Mouse (Mus musculus): ENCODE measurements around the gene Mrrf. TPM values are rescaled to one million over a fixed set of nuclear protein-coding genes. Genes with fewer than 3 reads are reported as not detected.

Gene Mrrf
- polyA plus RNA-seq, 1 experiment from 2014 or later: 39.9 TPM

GRCm38 (mm10) chr2:36224599-36224998 is 88.4 kb downstream of the Mrrf start:
- no peaks in the 10 kb centered on the region for H3K9me3 ChIP-seq (replicated peaks; ENCODE audit: control insufficient read depth, low read length)
- no peak for ATAC-seq
- H3K36me3 ChIP-seq (ENCODE audit: control insufficient read depth, insufficient read depth, low read length): no peaks in the 10 kb centered on the region
- 40% methylated on average over 2 of the region's 2 CpGs for WGBS
- no peak overlapping the region for H3K9ac ChIP-seq (ENCODE audit: low read length)
- H3K4me2 ChIP-seq (ENCODE audit: low read length): no peak overlapping the region
- H3K4me1 ChIP-seq (ENCODE audit: control insufficient read depth, insufficient read depth, low read length): no peaks in the 10 kb centered on the region
- H3K27me3 ChIP-seq (replicated peaks; ENCODE audit: control insufficient read depth, insufficient read depth, low read length): no peaks in the 10 kb centered on the region
- no peak overlapping the region for H3K4me3 ChIP-seq (ENCODE audit: low read depth, low read length)
- no peak for DNase-seq (ENCODE audit: low spot score)
- no peak overlapping the region for H3K27ac ChIP-seq (ENCODE audit: low read depth, low read length)

GRCm38 (mm10) chr2:36230366-36230765 is 94.2 kb downstream of the Mrrf start, which contains the start of gene Ptgs1:
Gene Ptgs1 (plus strand): TSS chr2:36230426.
- 1% methylated on average over 18 of the region's 18 CpGs for WGBS
- Histone ChIP-seq H3K36me3 (ENCODE audit: control insufficient read depth, insufficient read depth, low read length) (no peaks in the 10 kb centered on the region), H3K9ac (ENCODE audit: low read length) (peak within 1 kb of the TSS; percentile 41), H3K4me3 (ENCODE audit: low read depth, low read length) (peak within 1 kb of the TSS; percentile 26), H3K27me3 (replicated peaks; ENCODE audit: control insufficient read depth, insufficient read depth, low read length) (no peaks in the 10 kb centered on the region), H3K27ac (ENCODE audit: low read depth, low read length) (no peak within 1 kb of the TSS), H3K9me3 (replicated peaks; ENCODE audit: control insufficient read depth, low read length) (no peaks in the 10 kb centered on the region), H3K4me2 (ENCODE audit: low read length) (peak within 1 kb of the TSS; percentile 53), H3K4me1 (ENCODE audit: control insufficient read depth, insufficient read depth, low read length) (no peaks in the 10 kb centered on the region; the same call in 1 of the 2 replicates)
- peak; percentile 23 for DNase-seq (ENCODE audit: low spot score)
- ATAC-seq: peak; percentile 44; the same call in 1 of the 2 replicates

- H3K4me2 ChIP-seq (ENCODE audit: low read length): peak overlapping the region; percentile 53
- WGBS: 52% methylated on average over 10 of the region's 10 CpGs
- peak overlapping the region; percentile 41; the same call in 1 of the 2 replicates for H3K9ac ChIP-seq (ENCODE audit: low read length)
- no peak for DNase-seq (ENCODE audit: low spot score)
- peak overlapping the region; percentile 26 for H3K4me3 ChIP-seq (ENCODE audit: low read depth, low read length)
- H3K27me3 ChIP-seq (replicated peaks; ENCODE audit: control insufficient read depth, insufficient read depth, low read length): no peaks in the 10 kb centered on the region
- H3K4me1 ChIP-seq (ENCODE audit: control insufficient read depth, insufficient read depth, low read length): peaks cover 3% of the 10 kb centered on the region; the same call in 1 of the 2 replicates
- H3K27ac ChIP-seq (ENCODE audit: low read depth, low read length): no peak overlapping the region
- ATAC-seq: no peak
- H3K9me3 ChIP-seq (replicated peaks; ENCODE audit: control insufficient read depth, low read length): no peaks in the 10 kb centered on the region
- H3K36me3 ChIP-seq (ENCODE audit: control insufficient read depth, insufficient read depth, low read length): no peaks in the 10 kb centered on the region
These were observed 94.8 kb downstream of the Mrrf start for GRCm38 (mm10) chr2:36230967-36231366.

- H3K27me3 ChIP-seq (replicated peaks; ENCODE audit: control insufficient read depth, insufficient read depth, low read length): no peaks in the 10 kb centered on the region
- ATAC-seq: no peak
- WGBS: 81% methylated on average over 7 of the region's 7 CpGs
- peaks cover 3% of the 10 kb centered on the region; the same call in 1 of the 2 replicates for H3K4me1 ChIP-seq (ENCODE audit: control insufficient read depth, insufficient read depth, low read length)
- no peaks in the 10 kb centered on the region for H3K36me3 ChIP-seq (ENCODE audit: control insufficient read depth, insufficient read depth, low read length)
- H3K4me2 ChIP-seq (ENCODE audit: low read length): no peak overlapping the region
- H3K9ac ChIP-seq (ENCODE audit: low read length): no peak overlapping the region
- DNase-seq (ENCODE audit: low spot score): no peak
- no peak overlapping the region for H3K27ac ChIP-seq (ENCODE audit: low read depth, low read length)
- H3K4me3 ChIP-seq (ENCODE audit: low read depth, low read length): no peak overlapping the region
- no peaks in the 10 kb centered on the region for H3K9me3 ChIP-seq (replicated peaks; ENCODE audit: control insufficient read depth, low read length)
These were observed 98.6 kb downstream of the Mrrf start for GRCm38 (mm10) chr2:36234526-36235368.

GRCm38 (mm10) chr2:36235917-36236316 is 99.7 kb downstream of the Mrrf start:
- Histone ChIP-seq H3K36me3 (ENCODE audit: control insufficient read depth, insufficient read depth, low read length) (no peaks in the 10 kb centered on the region), H3K9ac (ENCODE audit: low read length) (no peak overlapping the region), H3K9me3 (replicated peaks; ENCODE audit: control insufficient read depth, low read length) (no peaks in the 10 kb centered on the region), H3K27me3 (replicated peaks; ENCODE audit: control insufficient read depth, insufficient read depth, low read length) (no peaks in the 10 kb centered on the region), H3K4me1 (ENCODE audit: control insufficient read depth, insufficient read depth, low read length) (peaks cover 3% of the 10 kb centered on the region; the same call in 1 of the 2 replicates), H3K4me2 (ENCODE audit: low read length) (no peak overlapping the region), H3K27ac (ENCODE audit: low read depth, low read length) (no peak overlapping the region), H3K4me3 (ENCODE audit: low read depth, low read length) (no peak overlapping the region)
- ATAC-seq: no peak; the same call in 1 of the 2 replicates
- WGBS: 37% methylated on average over 4 of the region's 4 CpGs
- DNase-seq (ENCODE audit: low spot score): peak; percentile 61

GRCm38 (mm10) chr2:36236889-36237288 is 100.7 kb downstream of the Mrrf start:
- no peaks in the 10 kb centered on the region for H3K27me3 ChIP-seq (replicated peaks; ENCODE audit: control insufficient read depth, insufficient read depth, low read length)
- DNase-seq (ENCODE audit: low spot score): no peak
- no peak overlapping the region for H3K27ac ChIP-seq (ENCODE audit: low read depth, low read length)
- H3K9ac ChIP-seq (ENCODE audit: low read length): no peak overlapping the region
- no peak for ATAC-seq
- H3K36me3 ChIP-seq (ENCODE audit: control insufficient read depth, insufficient read depth, low read length): no peaks in the 10 kb centered on the region
- no peak overlapping the region for H3K4me2 ChIP-seq (ENCODE audit: low read length)
- H3K9me3 ChIP-seq (replicated peaks; ENCODE audit: control insufficient read depth, low read length): no peaks in the 10 kb centered on the region
- H3K4me3 ChIP-seq (ENCODE audit: low read depth, low read length): no peak overlapping the region
- 94% methylated on average over 5 of the region's 5 CpGs for WGBS
- peaks cover 3% of the 10 kb centered on the region; the same call in 1 of the 2 replicates for H3K4me1 ChIP-seq (ENCODE audit: control insufficient read depth, insufficient read depth, low read length)

GRCm38 (mm10) chr2:36237557-36237956 is 101.4 kb downstream of the Mrrf start:
- Histone ChIP-seq H3K4me2 (ENCODE audit: low read length) (no peak overlapping the region), H3K27me3 (replicated peaks; ENCODE audit: control insufficient read depth, insufficient read depth, low read length) (no peaks in the 10 kb centered on the region), H3K4me1 (ENCODE audit: control insufficient read depth, insufficient read depth, low read length) (peaks cover 3% of the 10 kb centered on the region; the same call in 1 of the 2 replicates), H3K9ac (ENCODE audit: low read length) (no peak overlapping the region), H3K27ac (ENCODE audit: low read depth, low read length) (no peak overlapping the region), H3K36me3 (ENCODE audit: control insufficient read depth, insufficient read depth, low read length) (no peaks in the 10 kb centered on the region), H3K9me3 (replicated peaks; ENCODE audit: control insufficient read depth, low read length) (no peaks in the 10 kb centered on the region), H3K4me3 (ENCODE audit: low read depth, low read length) (no peak overlapping the region)
- ATAC-seq: no peak
- no peak for DNase-seq (ENCODE audit: low spot score)
- 88% methylated on average over 6 of the region's 6 CpGs for WGBS

- 72% methylated on average over 3 of the region's 3 CpGs for WGBS
- Histone ChIP-seq H3K4me2 (ENCODE audit: low read length) (no peak overlapping the region), H3K4me3 (ENCODE audit: low read depth, low read length) (no peak overlapping the region), H3K27ac (ENCODE audit: low read depth, low read length) (no peak overlapping the region), H3K4me1 (ENCODE audit: control insufficient read depth, insufficient read depth, low read length) (peaks cover 3% of the 10 kb centered on the region; the same call in 1 of the 2 replicates), H3K36me3 (ENCODE audit: control insufficient read depth, insufficient read depth, low read length) (no peaks in the 10 kb centered on the region), H3K27me3 (replicated peaks; ENCODE audit: control insufficient read depth, insufficient read depth, low read length) (no peaks in the 10 kb centered on the region), H3K9ac (ENCODE audit: low read length) (no peak overlapping the region), H3K9me3 (replicated peaks; ENCODE audit: control insufficient read depth, low read length) (no peaks in the 10 kb centered on the region)
- ATAC-seq (no peak), DNase-seq (ENCODE audit: low spot score) (no peak)
These were observed 102.3 kb downstream of the Mrrf start for GRCm38 (mm10) chr2:36238467-36238866.

- WGBS: 85% methylated on average over 2 of the region's 2 CpGs
- Histone ChIP-seq H3K9ac (ENCODE audit: low read length) (no peak overlapping the region), H3K27me3 (replicated peaks; ENCODE audit: control insufficient read depth, insufficient read depth, low read length) (no peaks in the 10 kb centered on the region), H3K4me3 (ENCODE audit: low read depth, low read length) (no peak overlapping the region), H3K4me1 (ENCODE audit: control insufficient read depth, insufficient read depth, low read length) (peaks cover 3% of the 10 kb centered on the region; the same call in 1 of the 2 replicates), H3K9me3 (replicated peaks; ENCODE audit: control insufficient read depth, low read length) (no peaks in the 10 kb centered on the region), H3K4me2 (ENCODE audit: low read length) (no peak overlapping the region), H3K27ac (ENCODE audit: low read depth, low read length) (no peak overlapping the region), H3K36me3 (ENCODE audit: control insufficient read depth, insufficient read depth, low read length) (no peaks in the 10 kb centered on the region)
- DNase-seq (ENCODE audit: low spot score) (no peak), ATAC-seq (no peak)
These were observed 102.8 kb downstream of the Mrrf start for GRCm38 (mm10) chr2:36238951-36239350.
